Mouse (Mus musculus): ENCODE data around the gene Lcat. TPM values are rescaled to one million over a fixed set of nuclear protein-coding genes. Genes with fewer than 3 reads are reported as not detected.

Gene Lcat
- polyA plus RNA-seq, 1 experiment, result 106 TPM

GRCm38 (mm10) chr8:105932525-105932924, 10.7 kb downstream of the Lcat start:
- no peak for DNase-seq
- 87% methylated on average over 11 of the region's 11 CpGs for WGBS
- no peak for TF ChIP-seq POLR2A (IDR thresholded peaks at IDR 0.05; ENCODE audit: borderline replicate concordance, insufficient read depth, low read length)
- TF ChIP-seq CTCF (IDR thresholded peaks at IDR 0.05; ENCODE audit: borderline replicate concordance, insufficient read depth, low read depth, low read length), result peak; percentile 5; the same call in 1 of the 2 replicates
- H3K27ac ChIP-seq (ENCODE audit: insufficient read depth, low read length), result no peak overlapping the region
- peaks cover 3% of the 10 kb centered on the region for H3K4me1 ChIP-seq (ENCODE audit: control insufficient read depth, insufficient read depth, low read length)
- H3K4me3 ChIP-seq (replicated peaks; ENCODE audit: insufficient read depth, low read depth, low read length), result no peak overlapping the region
- no peaks in the 10 kb centered on the region for H3K27me3 ChIP-seq (ENCODE audit: control insufficient read depth, insufficient read depth, low read length)

- Histone ChIP-seq H3K4me3 (replicated peaks; ENCODE audit: insufficient read depth, low read depth, low read length) (no peak overlapping the region), H3K27me3 (ENCODE audit: control insufficient read depth, insufficient read depth, low read length) (no peaks in the 10 kb centered on the region), H3K4me1 (ENCODE audit: control insufficient read depth, insufficient read depth, low read length) (peaks cover 3% of the 10 kb centered on the region), H3K27ac (ENCODE audit: insufficient read depth, low read length) (no peak overlapping the region)
- 75% methylated on average over 3 of the region's 3 CpGs for WGBS
- no peak for DNase-seq
- no peak for TF ChIP-seq POLR2A (IDR thresholded peaks at IDR 0.05; ENCODE audit: borderline replicate concordance, insufficient read depth, low read length)
- no peak for TF ChIP-seq CTCF (IDR thresholded peaks at IDR 0.05; ENCODE audit: borderline replicate concordance, insufficient read depth, low read depth, low read length)
Measured at GRCm38 (mm10) chr8:105931271-105931670, 11.9 kb downstream of the Lcat start.

GRCm38 (mm10) chr8:105930602-105931001, 12.6 kb downstream of the Lcat start:
- WGBS, result 17% methylated on average over 8 of the region's 8 CpGs
- H3K27me3 ChIP-seq (ENCODE audit: control insufficient read depth, insufficient read depth, low read length), result no peaks in the 10 kb centered on the region
- TF ChIP-seq POLR2A (IDR thresholded peaks at IDR 0.05; ENCODE audit: borderline replicate concordance, insufficient read depth, low read length), result no peak
- TF ChIP-seq CTCF (IDR thresholded peaks at IDR 0.05; ENCODE audit: borderline replicate concordance, insufficient read depth, low read depth, low read length), result peak; percentile 98
- peaks cover 9% of the 10 kb centered on the region for H3K4me1 ChIP-seq (ENCODE audit: control insufficient read depth, insufficient read depth, low read length)
- H3K27ac ChIP-seq (ENCODE audit: insufficient read depth, low read length), result no peak overlapping the region
- H3K4me3 ChIP-seq (replicated peaks; ENCODE audit: insufficient read depth, low read depth, low read length), result no peak overlapping the region
- DNase-seq, result peak; percentile 75 to 89

- H3K27ac ChIP-seq (ENCODE audit: insufficient read depth, low read length), result no peak overlapping the region
Measured at GRCm38 (mm10) chr8:105925123-105925522, 18.1 kb downstream of the Lcat start.

GRCm38 (mm10) chr8:105919390-105919789, 23.8 kb downstream of the Lcat start:
- 84% methylated on average over 3 of the region's 3 CpGs for WGBS
- H3K4me3 ChIP-seq (replicated peaks; ENCODE audit: insufficient read depth, low read depth, low read length), result no peak overlapping the region
- no peak overlapping the region for H3K27ac ChIP-seq (ENCODE audit: insufficient read depth, low read length)
- TF ChIP-seq POLR2A (IDR thresholded peaks at IDR 0.05; ENCODE audit: borderline replicate concordance, insufficient read depth, low read length) (no peak), CTCF (IDR thresholded peaks at IDR 0.05; ENCODE audit: borderline replicate concordance, insufficient read depth, low read depth, low read length) (no peak)
- DNase-seq, result no peak
- H3K4me1 ChIP-seq (ENCODE audit: control insufficient read depth, insufficient read depth, low read length), result no peaks in the 10 kb centered on the region; the same call in 1 of the 2 replicates
- no peaks in the 10 kb centered on the region for H3K27me3 ChIP-seq (ENCODE audit: control insufficient read depth, insufficient read depth, low read length)

More at GRCm38 (mm10) chr8:105925123-105925522, 18.1 kb downstream of the Lcat start:
- peaks cover 10% of the 10 kb centered on the region for H3K4me1 ChIP-seq (ENCODE audit: control insufficient read depth, insufficient read depth, low read length)
- no peak overlapping the region for H3K4me3 ChIP-seq (replicated peaks; ENCODE audit: insufficient read depth, low read depth, low read length)
- 68% methylated on average over 3 of the region's 3 CpGs for WGBS
- no peak for DNase-seq
- H3K27me3 ChIP-seq (ENCODE audit: control insufficient read depth, insufficient read depth, low read length), result no peaks in the 10 kb centered on the region
- no peak for TF ChIP-seq POLR2A (IDR thresholded peaks at IDR 0.05; ENCODE audit: borderline replicate concordance, insufficient read depth, low read length)
- no peak for TF ChIP-seq CTCF (IDR thresholded peaks at IDR 0.05; ENCODE audit: borderline replicate concordance, insufficient read depth, low read depth, low read length)

GRCm38 (mm10) chr8:105900941-105901616, 42.1 kb downstream of the Lcat start:
- H3K4me1 ChIP-seq (ENCODE audit: control insufficient read depth, insufficient read depth, low read length), result no peaks in the 10 kb centered on the region
- 28% methylated on average over 16 of the region's 16 CpGs for WGBS
- TF ChIP-seq POLR2A (IDR thresholded peaks at IDR 0.05; ENCODE audit: borderline replicate concordance, insufficient read depth, low read length) (no peak), CTCF (IDR thresholded peaks at IDR 0.05; ENCODE audit: borderline replicate concordance, insufficient read depth, low read depth, low read length) (no peak)
- DNase-seq, result no peak
- H3K27ac ChIP-seq (ENCODE audit: insufficient read depth, low read length), result peak overlapping the region; percentile 94
- no peaks in the 10 kb centered on the region for H3K27me3 ChIP-seq (ENCODE audit: control insufficient read depth, insufficient read depth, low read length)
- peak overlapping the region; percentile 66 for H3K4me3 ChIP-seq (replicated peaks; ENCODE audit: insufficient read depth, low read depth, low read length)

GRCm38 (mm10) chr8:105900180-105900940, 42.8 kb downstream of the Lcat start, which contains the start of gene Pskh1:
Pskh1 (plus strand) TSS chr8:105900441.
- Histone ChIP-seq H3K27me3 (ENCODE audit: control insufficient read depth, insufficient read depth, low read length) (no peaks in the 10 kb centered on the region), H3K4me3 (replicated peaks; ENCODE audit: insufficient read depth, low read depth, low read length) (peak within 1 kb of the TSS; percentile 66), H3K4me1 (ENCODE audit: control insufficient read depth, insufficient read depth, low read length) (no peaks in the 10 kb centered on the region), H3K27ac (ENCODE audit: insufficient read depth, low read length) (peak within 1 kb of the TSS; percentile 94)
- TF ChIP-seq CTCF (IDR thresholded peaks at IDR 0.05; ENCODE audit: borderline replicate concordance, insufficient read depth, low read depth, low read length) (no peak), POLR2A (IDR thresholded peaks at IDR 0.05; ENCODE audit: borderline replicate concordance, insufficient read depth, low read length) (peak; percentile 81)
- peak; percentile 93 to 95 for DNase-seq
- WGBS, result under 1% methylated on average over 68 of the region's 68 CpGs
